Mouse (Mus musculus) testis, adult 2 months (tissue): ENCODE measurements around the gene Zglp1. TPM values are rescaled to one million over a fixed set of nuclear protein-coding genes. Genes with fewer than 3 reads are reported as not detected.

Source experiments
- H3K27ac ChIP-seq: fragments of 200-500 bp; 2 replicates; pipeline ENCODE4 v1.5.1; 2012; ENCODE audit warnings: low read depth, low read length; ENCODE audit not compliant: control insufficient read depth, insufficient read depth
- H3K27me3 ChIP-seq: fragments of 200-500 bp; 2 replicates; pipeline ENCODE4 v1.6.1; 2012; ENCODE audit warnings: mild to moderate bottlenecking, low read length, moderate library complexity; ENCODE audit not compliant: control insufficient read depth, insufficient read depth
- H3K36me3 ChIP-seq: fragments of 200-500 bp; 2 replicates; pipeline ENCODE4 v1.6.1; 2012; ENCODE audit warnings: mild to moderate bottlenecking, low read length; ENCODE audit not compliant: control insufficient read depth, insufficient read depth
- H3K4me1 ChIP-seq: fragments of 200-500 bp; 2 replicates; pipeline ENCODE4 v1.6.1; 2012; ENCODE audit warnings: low read length; ENCODE audit not compliant: control insufficient read depth, insufficient read depth
- H3K4me3 ChIP-seq: fragments of 200-500 bp; 2 replicates; pipeline ENCODE4 v1.5.1; 2012; ENCODE audit warnings: low read depth, mild to moderate bottlenecking, low read length, moderate library complexity, mixed read lengths; ENCODE audit not compliant: control insufficient read depth
- CTCF ChIP-seq: fragments of 200-500 bp; IDR thresholded peaks from 2 replicates; pipeline ENCODE4 v1.5.1; 2012; ENCODE audit warnings: low read depth, mild to moderate bottlenecking, inconsistent platforms, low read length, moderate library complexity; ENCODE audit not compliant: control insufficient read depth, insufficient read depth, insufficient replicate concordance
- POLR2A ChIP-seq: fragments of 200-500 bp; IDR thresholded peaks from 2 replicates; pipeline ENCODE4 v1.6.1; 2012; ENCODE audit warnings: low read depth, mild to moderate bottlenecking, inconsistent platforms, low read length, moderate library complexity; ENCODE audit not compliant: control insufficient read depth
- polyA plus RNA-seq: library from polyadenylated mRNA; depleted of rRNA; stranded (reverse); fragments of >200 nt; gene quantifications from 2 replicates; pipeline ENCODE4 v1.2.3, GENCODE M21; 2012; rRNA removed

The Zglp1 gene
- polyA plus RNA-seq, 1 experiment = 2.4 TPM

DNA sequence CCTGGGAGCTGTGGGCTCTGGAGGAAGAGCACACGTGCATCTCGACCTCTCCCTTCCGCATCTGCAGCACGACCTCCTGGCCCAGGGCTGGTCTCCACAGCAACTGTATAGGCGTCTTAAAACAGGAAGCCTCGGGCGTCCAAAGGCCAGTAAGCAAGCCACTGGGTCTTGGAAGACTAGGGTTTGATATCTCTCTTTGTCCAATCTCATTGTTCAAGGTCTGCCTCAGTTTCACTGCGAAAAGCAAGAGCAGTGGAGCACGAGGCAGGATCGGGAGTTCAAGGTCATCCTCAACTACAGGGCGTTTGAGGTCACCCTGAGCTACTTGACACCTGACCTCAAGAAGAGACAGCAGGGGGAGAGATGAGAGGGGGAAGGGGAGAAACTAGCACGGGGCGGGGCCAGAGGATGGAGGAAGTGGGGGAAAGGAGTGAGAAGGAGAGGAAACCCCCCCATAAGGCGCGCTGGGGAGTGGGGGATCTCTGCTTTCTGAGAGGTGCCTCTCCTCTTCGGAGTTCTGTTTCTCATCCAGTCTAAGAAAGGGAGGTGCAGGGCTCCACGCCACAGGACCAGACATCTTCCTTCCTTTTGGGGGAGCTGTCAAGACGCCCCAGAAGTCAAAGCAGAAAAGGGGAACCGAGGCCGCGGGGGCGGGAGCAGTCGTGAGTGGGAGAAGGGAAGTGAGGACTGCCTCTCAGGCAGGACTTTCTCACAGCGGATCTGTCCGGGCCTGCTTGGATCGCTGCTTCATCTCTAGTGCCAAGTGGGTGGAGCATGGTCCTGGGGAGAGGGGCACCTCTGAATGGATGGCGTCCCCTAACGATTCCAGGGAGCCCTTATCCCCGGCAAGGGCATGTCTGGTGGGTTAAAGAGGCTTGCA lies 52.0 kb downstream of the Zglp1 start:
- peaks cover 22% of the 10 kb centered on the region for H3K4me1 ChIP-seq
- H3K27me3 ChIP-seq = no peaks in the 10 kb centered on the region; the same call in 1 of the 2 replicates
- H3K4me3 ChIP-seq = peak overlapping the region; percentile 76
- no peaks in the 10 kb centered on the region for H3K36me3 ChIP-seq
- no peak overlapping the region for H3K27ac ChIP-seq
- TF ChIP-seq CTCF = no peak
- TF ChIP-seq POLR2A = no peak

Other genes with a start within 250 kb of the Zglp1 start
- not detected in 2 replicates for gene Rdh8, start 248.6 kb downstream of the Zglp1 start, polyA plus RNA-seq
- 2.6 and 3.1 TPM in 2 replicates for gene A230050P20Rik, start 198.5 kb downstream of the Zglp1 start, polyA plus RNA-seq
- gene Angptl6, start 187.4 kb downstream of the Zglp1 start, polyA plus RNA-seq = 0.88 and 1.1 TPM in 2 replicates
- gene Ppan, start 178.9 kb downstream of the Zglp1 start, polyA plus RNA-seq = 28.4 and 32.2 TPM in 2 replicates
- gene Eif3g, start 168.5 kb downstream of the Zglp1 start, polyA plus RNA-seq = 223 and 282 TPM in 2 replicates
- gene Dnmt1, start 107.2 kb downstream of the Zglp1 start, polyA plus RNA-seq = 15.4 and 18.3 TPM in 2 replicates
- gene S1pr2, start 90.3 kb downstream of the Zglp1 start, polyA plus RNA-seq = 0.70 and 0.87 TPM in 2 replicates
- 45.1 and 51.5 TPM in 2 replicates for gene Mrpl4, start 64.4 kb downstream of the Zglp1 start, polyA plus RNA-seq
- gene Icam1, start 51.1 kb downstream of the Zglp1 start, polyA plus RNA-seq = 1.8 TPM in 2 replicates
- gene Icam4, start 37.7 kb downstream of the Zglp1 start, polyA plus RNA-seq = 0.21 and 0.30 TPM in 2 replicates
- gene Icam5, start 35.0 kb downstream of the Zglp1 start, polyA plus RNA-seq = 4.0 and 4.2 TPM in 2 replicates
- 0.11 and 0.36 TPM in 2 replicates for gene Gm49373, start 6.0 kb upstream of the Zglp1 start, polyA plus RNA-seq
- 26.1 and 28.7 TPM in 2 replicates for gene Fdx1l, start 6.5 kb upstream of the Zglp1 start, polyA plus RNA-seq
- gene Gm38431, start 24.9 kb upstream of the Zglp1 start, polyA plus RNA-seq = 5.1 and 5.3 TPM in 2 replicates
- 71.1 and 78.7 TPM in 2 replicates for gene Raver1, start 24.9 kb upstream of the Zglp1 start, polyA plus RNA-seq
- 11.4 and 12.5 TPM in 2 replicates for gene Tyk2, start 64.2 kb upstream of the Zglp1 start, polyA plus RNA-seq
- gene Cdc37, start 82.9 kb upstream of the Zglp1 start, polyA plus RNA-seq = 38.1 and 40.6 TPM in 2 replicates
- 80.2 and 82.0 TPM in 2 replicates for gene Pde4a, start 98.6 kb upstream of the Zglp1 start, polyA plus RNA-seq
- 46.9 and 52.8 TPM in 2 replicates for gene Keap1, start 172.3 kb upstream of the Zglp1 start, polyA plus RNA-seq
- gene S1pr5, start 181.3 kb upstream of the Zglp1 start, polyA plus RNA-seq = not detected in 2 replicates
- gene Atg4d, start 198.2 kb upstream of the Zglp1 start, polyA plus RNA-seq = 27.5 and 31.8 TPM in 2 replicates
- gene Kri1, start 220.9 kb upstream of the Zglp1 start, polyA plus RNA-seq = 35.0 and 36.9 TPM in 2 replicates
- gene Cdkn2d, start 224.3 kb upstream of the Zglp1 start, polyA plus RNA-seq = 98.6 and 107 TPM in 2 replicates
- 3.0 and 3.8 TPM in 2 replicates for gene Ap1m2, start 245.2 kb upstream of the Zglp1 start, polyA plus RNA-seq